In genomic region chr13:70685825-70686224, GRCm38 (mm10) we compare ENCODE assay signal across 26 mouse cellular contexts. TPM values are rescaled to one million over a fixed set of nuclear protein-coding genes. Genes with fewer than 3 reads are reported as not detected.
DNase-seq lines count a peak whose midpoint lies in the region; ATAC-seq and TF ChIP-seq lines count a peak whose summit lies in the region.
"Had no signal": no experiment of that assay in that cellular context is flagged by ENCODE, and none has a peak within 500 bp of the region (broad histone marks: within the 10 kb centered on the region; RNA-seq: fewer than 3 reads in every experiment).

No protein-coding gene starts in this region.

- no peak overlapping the region for H3K4me2 ChIP-seq in forebrain, postnatal 0 days (ENCODE audit: low read depth)
- H3K4me2 ChIP-seq in lung, postnatal 0 days (replicated peaks; ENCODE audit: low read depth, low read length): no peak overlapping the region
- H3K4me2 ChIP-seq in midbrain, embryonic 11.5 days: no peak overlapping the region
- no peak overlapping the region for H3K4me2 ChIP-seq in midbrain, postnatal 0 days (ENCODE audit: low read depth, low read length, poor library complexity, severe bottlenecking)
- H3K4me2 ChIP-seq: embryonic facial prominence, embryonic 12.5 days; forebrain, embryonic 12.5 days had no signal

- TF ChIP-seq EP300 in lung, postnatal 0 days (IDR thresholded peaks at IDR 0.05): no peak; the same call in 1 of the 2 replicates

- no peak for DNase-seq in forebrain, embryonic 10.5 days (ENCODE audit: extremely low spot score, low spot score)
- no peak for DNase-seq in forebrain, postnatal 0 days
- peak; percentile 35 for DNase-seq in lung, postnatal 0 days (ENCODE audit: low spot score)
- no peak for DNase-seq in lung, adult 2 months
- peak; percentile 81 for DNase-seq in midbrain, embryonic 11.5 days (ENCODE audit: low spot score, missing footprints)
- DNase-seq in midbrain, postnatal 0 days (ENCODE audit: low spot score): no peak
- no peak for DNase-seq in embryo, embryonic 11 days
- DNase-seq: adrenal gland, adult 2 months; adrenal gland, postnatal 10 days; adrenal gland, postnatal 25 days; B cell, adult 2 months; cerebellum, adult 11 months; cerebellum, adult 18-20 months; cerebellum, adult 8-10 months; cerebellum, adult 9-11 months; cerebellum, postnatal 14 days; cerebellum, postnatal 36 days had no signal

- no peak for TF ChIP-seq POLR2A in lung, adult 2 months (IDR thresholded peaks at IDR 0.05; ENCODE audit: borderline replicate concordance, extremely low read depth, low read depth, low read length)

- no peak for TF ChIP-seq CTCF in forebrain, postnatal 0 days (IDR thresholded peaks at IDR 0.05; ENCODE audit: low read depth)
- TF ChIP-seq CTCF in lung, postnatal 0 days (IDR thresholded peaks at IDR 0.05): no peak
- TF ChIP-seq CTCF in lung, adult 2 months (IDR thresholded peaks at IDR 0.05; ENCODE audit: insufficient read depth, low read length): no peak
- no peak for TF ChIP-seq CTCF in midbrain, postnatal 0 days (IDR thresholded peaks at IDR 0.05)

- H3K4me1 ChIP-seq in forebrain, embryonic 10.5 days: peaks cover 16% of the 10 kb centered on the region
- no peaks in the 10 kb centered on the region for H3K4me1 ChIP-seq in forebrain, postnatal 0 days (ENCODE audit: insufficient read depth)
- peaks cover 3% of the 10 kb centered on the region; the same call in 1 of the 2 replicates for H3K4me1 ChIP-seq in lung, postnatal 0 days (ENCODE audit: insufficient read depth, low read depth, low read length)
- no peaks in the 10 kb centered on the region for H3K4me1 ChIP-seq in lung, adult 2 months (ENCODE audit: control insufficient read depth, insufficient read depth, low read length)
- no peaks in the 10 kb centered on the region for H3K4me1 ChIP-seq in midbrain, embryonic 11.5 days (ENCODE audit: control insufficient read depth, insufficient read depth, low read length)
- H3K4me1 ChIP-seq in midbrain, postnatal 0 days (ENCODE audit: insufficient read depth, low read length): no peaks in the 10 kb centered on the region
- H3K4me1 ChIP-seq: embryonic facial prominence, embryonic 12.5 days had no signal

- 82% methylated on average over 5 of the region's 5 CpGs for WGBS in forebrain, embryonic 10.5 days
- WGBS in forebrain, postnatal 0 days: 69% methylated on average over 5 of the region's 5 CpGs
- 45% methylated on average over 5 of the region's 5 CpGs for WGBS in lung, postnatal 0 days
- WGBS in lung, adult 2 months: 72% methylated on average over 5 of the region's 5 CpGs
- WGBS in midbrain, embryonic 11.5 days: 61% methylated on average over 5 of the region's 5 CpGs
- 64% methylated on average over 5 of the region's 5 CpGs for WGBS in midbrain, postnatal 0 days

- peak overlapping the region; percentile 26; the same call in 1 of the 2 replicates for H3K27ac ChIP-seq in forebrain, embryonic 10.5 days
- H3K27ac ChIP-seq in forebrain, postnatal 0 days (ENCODE audit: low read depth, low read length): no peak overlapping the region
- H3K27ac ChIP-seq in lung, postnatal 0 days (ENCODE audit: low read length): no peak overlapping the region
- no peak overlapping the region for H3K27ac ChIP-seq in midbrain, embryonic 11.5 days (ENCODE audit: low read depth, low read length)
- H3K27ac ChIP-seq in midbrain, postnatal 0 days (ENCODE audit: low read depth, low read length): no peak overlapping the region
- H3K27ac ChIP-seq: embryonic facial prominence, embryonic 12.5 days; forebrain, embryonic 12.5 days had no signal

- ATAC-seq in forebrain, postnatal 0 days: no peak
- ATAC-seq in lung, postnatal 0 days: peak; percentile 56
- ATAC-seq in midbrain, embryonic 11.5 days (ENCODE audit: low FRiP score): no peak
- ATAC-seq in midbrain, postnatal 0 days (ENCODE audit: low FRiP score): no peak
- ATAC-seq: activated CD4-positive, CD25-positive, alpha-beta regulatory T cell, adult 4 months; CD4-positive, CD25-positive, alpha-beta regulatory T cell, adult 4 months; forebrain, embryonic 14.5 days; Patski had no signal

- no peak overlapping the region for H3K9ac ChIP-seq in forebrain, postnatal 0 days
- no peak overlapping the region for H3K9ac ChIP-seq in lung, postnatal 0 days (replicated peaks; ENCODE audit: low read depth)
- H3K9ac ChIP-seq in midbrain, embryonic 11.5 days (ENCODE audit: low read length): no peak overlapping the region
- no peak overlapping the region for H3K9ac ChIP-seq in midbrain, postnatal 0 days (replicated peaks; ENCODE audit: low read length, poor library complexity, severe bottlenecking)
- H3K9ac ChIP-seq: embryonic facial prominence, embryonic 12.5 days; forebrain, embryonic 12.5 days had no signal

- no peaks in the 10 kb centered on the region for H3K27me3 ChIP-seq in forebrain, embryonic 10.5 days (ENCODE audit: poor library complexity, severe bottlenecking)
- H3K27me3 ChIP-seq in forebrain, postnatal 0 days (ENCODE audit: insufficient read depth, low read length): no peaks in the 10 kb centered on the region
- no peaks in the 10 kb centered on the region for H3K27me3 ChIP-seq in lung, postnatal 0 days (replicated peaks; ENCODE audit: insufficient read depth, low read length)
- H3K27me3 ChIP-seq in midbrain, embryonic 11.5 days (ENCODE audit: control insufficient read depth, insufficient read depth, low read length): no peaks in the 10 kb centered on the region
- no peaks in the 10 kb centered on the region for H3K27me3 ChIP-seq in midbrain, postnatal 0 days (ENCODE audit: insufficient read depth, low read length)
- H3K27me3 ChIP-seq: CH12.LX; embryonic facial prominence, embryonic 12.5 days; forebrain, embryonic 12.5 days; Patski had no signal

- no peaks in the 10 kb centered on the region for H3K9me3 ChIP-seq in forebrain, embryonic 10.5 days
- H3K9me3 ChIP-seq in forebrain, postnatal 0 days (ENCODE audit: low read length): no peaks in the 10 kb centered on the region
- H3K9me3 ChIP-seq in lung, postnatal 0 days (ENCODE audit: low read length): no peaks in the 10 kb centered on the region
- H3K9me3 ChIP-seq in midbrain, embryonic 11.5 days (ENCODE audit: control insufficient read depth, low read length): no peaks in the 10 kb centered on the region
- H3K9me3 ChIP-seq in midbrain, postnatal 0 days (ENCODE audit: low read length): no peaks in the 10 kb centered on the region
- H3K9me3 ChIP-seq: embryonic facial prominence, embryonic 10.5 days; embryonic facial prominence, embryonic 12.5 days; forebrain, embryonic 12.5 days had no signal

- no peaks in the 10 kb centered on the region for H3K36me3 ChIP-seq in forebrain, embryonic 10.5 days (replicated peaks)
- no peaks in the 10 kb centered on the region for H3K36me3 ChIP-seq in forebrain, postnatal 0 days (ENCODE audit: insufficient read depth)
- H3K36me3 ChIP-seq in lung, postnatal 0 days (ENCODE audit: insufficient read depth, low read length): no peaks in the 10 kb centered on the region
- no peaks in the 10 kb centered on the region for H3K36me3 ChIP-seq in midbrain, embryonic 11.5 days (ENCODE audit: control insufficient read depth, insufficient read depth, low read length)
- H3K36me3 ChIP-seq in midbrain, postnatal 0 days (ENCODE audit: insufficient read depth, low read length): no peaks in the 10 kb centered on the region
- H3K36me3 ChIP-seq: embryonic facial prominence, embryonic 10.5 days; embryonic facial prominence, embryonic 12.5 days; forebrain, embryonic 12.5 days; G1E had no signal

- H3K4me3 ChIP-seq in forebrain, embryonic 10.5 days: no peak overlapping the region
- no peak overlapping the region for H3K4me3 ChIP-seq in forebrain, postnatal 0 days (ENCODE audit: low read depth, low read length)
- H3K4me3 ChIP-seq in lung, postnatal 0 days (ENCODE audit: low read depth, low read length): no peak overlapping the region
- no peak overlapping the region for H3K4me3 ChIP-seq in lung, adult 2 months (replicated peaks; ENCODE audit: extremely low read depth, low read depth, low read length)
- no peak overlapping the region for H3K4me3 ChIP-seq in midbrain, embryonic 11.5 days (ENCODE audit: low read depth, low read length)
- H3K4me3 ChIP-seq in midbrain, postnatal 0 days (ENCODE audit: low read depth, low read length): no peak overlapping the region
- H3K4me3 ChIP-seq: embryonic facial prominence, embryonic 10.5 days; embryonic facial prominence, embryonic 12.5 days; forebrain, embryonic 12.5 days had no signal

RNA-seq across cellular contexts. Expression of gene Ice1, which starts 48.4 kb away (rescaled TPM):
- polyA plus RNA-seq in forebrain, embryonic 10.5 days (2016; fragmentation: Nextera tagmentation; extraction: Ambion mirVana): 21.8 and 22.4 TPM in 2 replicates
- 68.0 and 82.5 TPM in 2 replicates for total RNA-seq in forebrain, postnatal 0 days (2014; rRNA removed)
- polyA plus RNA-seq in forebrain, postnatal 0 days (2015; fragmentation: Nextera tagmentation; extraction: Ambion mirVana): 18.4 and 21.0 TPM in 2 replicates
- polyA plus RNA-seq in lung, postnatal 0 days (2015; fragmentation: Nextera tagmentation; extraction: Ambion mirVana): 10.8 and 12.3 TPM in 2 replicates
- 20.0 and 25.6 TPM in 2 replicates for polyA plus RNA-seq in lung, adult 2 months (2012; rRNA removed)
- polyA plus RNA-seq in midbrain, embryonic 11.5 days (2014; fragmentation: Nextera tagmentation; extraction: Ambion mirVana): 28.4 and 28.9 TPM in 2 replicates
- total RNA-seq in midbrain, postnatal 0 days (2014; rRNA removed): 77.4 and 88.7 TPM in 2 replicates
- 23.5 and 25.4 TPM in 2 replicates for polyA plus RNA-seq in midbrain, postnatal 0 days (2015; fragmentation: Nextera tagmentation; extraction: Ambion mirVana)

Comparison
In these comparisons a context has a peak if more than half of its experiments do, and no peak if none do; other contexts are left out.
1. DNase-seq: peak in lung, postnatal 0 days (single experiment) and midbrain, embryonic 11.5 days (single experiment); none in forebrain, embryonic 10.5 days (single experiment), forebrain, postnatal 0 days (single experiment), lung, adult 2 months (single experiment), midbrain, postnatal 0 days (single experiment) and embryo, embryonic 11 days (single experiment).